Mouse (Mus musculus): ENCODE measurements around the gene Zfp820.
"Not testable (repeated sequence)": the region's sequence is repeated elsewhere in the genome, so short reads cannot be mapped to it uniquely, and the experiment has no call there.

Zfp820 gene

GRCm38 (mm10) chr17:21845545-21846321 lies at the start of gene Zfp820:
Gene Zfp820 (minus strand): TSS chr17:21845772.
- peak; percentile 84 for DNase-seq

- DNase-seq, result no peak
Observed at GRCm38 (mm10) chr17:21871256-21871655, 25.7 kb upstream of the Zfp820 start.

GRCm38 (mm10) chr17:21846322-21846582 lies 680 bp upstream of the Zfp820 start:
- DNase-seq, result peak; percentile 2

GRCm38 (mm10) chr17:21838510-21838909 lies 7.1 kb downstream of the Zfp820 start:
- DNase-seq, result no peak

GRCm38 (mm10) chr17:21801373-21801772 lies 44.2 kb downstream of the Zfp820 start:
- not testable (repeated sequence) for DNase-seq

- no peak for DNase-seq
Observed at GRCm38 (mm10) chr17:21792256-21792655, 53.3 kb downstream of the Zfp820 start.

GRCm38 (mm10) chr17:21770336-21770735 lies 75.2 kb downstream of the Zfp820 start:
- DNase-seq, result no peak
